ENCODE assay signal across 12 mouse cellular contexts in genomic region chr12:86490052-86490451, GRCm38 (mm10).
"Had no signal": no experiment of that assay in that cellular context is flagged by ENCODE, and none has a peak within 500 bp of the region (broad histone marks: within the 10 kb centered on the region; RNA-seq: fewer than 3 reads in every experiment).

No protein-coding gene starts in this region.

- H3K27ac ChIP-seq: midbrain, embryonic 13.5 days; midbrain, embryonic 15.5 days; neural tube, embryonic 12.5 days had no signal

- H3K4me1 ChIP-seq: neural tube, embryonic 12.5 days had no signal

- H3K36me3 ChIP-seq: midbrain, embryonic 13.5 days; midbrain, embryonic 15.5 days; neural tube, embryonic 12.5 days had no signal

- H3K4me3 ChIP-seq: megakaryocyte, embryonic 14.5 days; midbrain, embryonic 13.5 days; midbrain, embryonic 15.5 days; neural tube, embryonic 12.5 days had no signal

- H3K9me3 ChIP-seq: megakaryocyte, embryonic 14.5 days; midbrain, embryonic 13.5 days; midbrain, embryonic 15.5 days; neural tube, embryonic 12.5 days had no signal

- H3K9ac ChIP-seq: lung, embryonic 14.5 days; midbrain, embryonic 13.5 days; midbrain, embryonic 15.5 days; neural tube, embryonic 12.5 days had no signal

- ATAC-seq: midbrain, embryonic 13.5 days; midbrain, embryonic 15.5 days had no signal

- H3K27me3 ChIP-seq: midbrain, embryonic 13.5 days; midbrain, embryonic 15.5 days; neural tube, embryonic 12.5 days had no signal

- DNase-seq: lung, adult 18-20 months; lung, embryonic 14.5 days; lung, postnatal 10 days; lung, postnatal 4 days; right cerebral cortex, postnatal 14 days; thymus, adult 2 months; thymus, postnatal 25 days; thymus, postnatal 4 days had no signal
